Mouse (Mus musculus) intestine, embryonic 16.5 days (tissue): ENCODE results near the gene Chic1. TPM values are rescaled to one million over a fixed set of nuclear protein-coding genes. Genes with fewer than 3 reads are reported as not detected.

Experiments used
- ATAC-seq: fragments of 200-750 bp; cut with Nextera tagmentation; 2 replicates; pipeline ENCODE4 v1.8.0; 2017; ENCODE audit warnings: moderate TSS enrichment, moderate library complexity
- H3K27ac ChIP-seq: fragments of 300-500 bp; sonication (generic); 2 replicates; pipeline ENCODE4 v1.5.1; 2014; ENCODE audit warnings: mild to moderate bottlenecking, low read length
- H3K27me3 ChIP-seq: fragments of 300-500 bp; sonication (generic); replicated peaks from 2 replicates; pipeline ENCODE4 v1.6.1; 2014; ENCODE audit warnings: low read length, control low read depth, mixed read lengths; ENCODE audit not compliant: control insufficient read depth, insufficient read depth
- H3K36me3 ChIP-seq: fragments of 300-500 bp; sonication (generic); 2 replicates; pipeline ENCODE4 v1.6.1; 2014; ENCODE audit warnings: low read length, control low read depth; ENCODE audit not compliant: control insufficient read depth, insufficient read depth
- H3K4me1 ChIP-seq: fragments of 300-500 bp; sonication (generic); 2 replicates; pipeline ENCODE4 v1.6.1; 2014; ENCODE audit warnings: low read length, control low read depth, mixed read lengths; ENCODE audit not compliant: control insufficient read depth, insufficient read depth
- H3K4me2 ChIP-seq: fragments of 300-500 bp; sonication (generic); 2 replicates; pipeline ENCODE4 v1.6.1; 2014; ENCODE audit warnings: low read depth, low read length, control low read depth
- H3K4me3 ChIP-seq: fragments of 300-500 bp; sonication (generic); 2 replicates; pipeline ENCODE4 v1.5.1; 2014; ENCODE audit warnings: mild to moderate bottlenecking, low read length
- H3K9ac ChIP-seq: fragments of 300-500 bp; sonication (generic); 2 replicates; pipeline ENCODE4 v1.6.1; 2014; ENCODE audit warnings: low read depth, low read length
- H3K9me3 ChIP-seq: fragments of 300-500 bp; sonication (generic); 2 replicates; pipeline ENCODE4 v1.6.1; 2016; ENCODE audit warnings: low read length, control low read depth; ENCODE audit not compliant: control insufficient read depth
- WGBS: fragments of 180-500 bp; shearing (Covaris S2); extraction: QIAGEN DNeasy Blood & Tissue Kit; methylation state at CpG from one replicate; pipeline ENCODE4 v1.1.7; 2014; 5-methylcytosine and 5-hydroxymethylcytosine counted together
- polyA plus RNA-seq: library from polyadenylated mRNA; unstranded; fragments of >200 nt; fragmentation: Nextera tagmentation; extraction: Ambion mirVana; gene quantifications from 2 replicates; pipeline ENCODE4 v1.2.1, GENCODE M21; 2015

The Chic1 gene
- polyA plus RNA-seq, 1 experiment from 2014 or later, result 4.7 TPM

DNA sequence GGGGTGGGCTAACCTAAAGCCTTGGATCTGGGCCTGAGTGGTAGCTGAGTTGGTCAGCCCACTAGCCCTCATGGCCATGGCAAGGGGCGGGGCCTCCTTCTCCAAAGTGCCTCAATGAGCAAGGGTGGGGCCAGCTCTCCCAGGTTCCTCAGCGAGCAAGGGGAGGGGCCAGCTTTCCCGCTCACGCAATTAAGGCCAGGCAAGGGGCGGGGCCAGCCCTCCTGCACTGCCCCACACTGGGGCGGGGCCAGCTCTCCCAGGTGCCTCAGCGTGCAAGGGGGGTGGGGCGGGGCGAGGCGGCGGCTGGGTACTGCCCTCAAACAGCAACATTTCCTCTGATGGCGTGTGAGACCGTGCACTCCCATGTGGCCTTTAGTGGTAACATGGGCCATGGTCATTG is 48.7 kb downstream of the Chic1 start:
- H3K4me2 ChIP-seq, result no peak overlapping the region
- H3K9me3 ChIP-seq, result no peaks in the 10 kb centered on the region
- no peaks in the 10 kb centered on the region for H3K4me1 ChIP-seq
- WGBS, result 37% methylated on average over 11 of the region's 13 CpGs
- H3K36me3 ChIP-seq, result no peaks in the 10 kb centered on the region
- H3K27me3 ChIP-seq, result no peaks in the 10 kb centered on the region
- no peak overlapping the region for H3K9ac ChIP-seq
- H3K4me3 ChIP-seq, result no peak overlapping the region
- no peak overlapping the region for H3K27ac ChIP-seq
- ATAC-seq, result no peak

DNA sequence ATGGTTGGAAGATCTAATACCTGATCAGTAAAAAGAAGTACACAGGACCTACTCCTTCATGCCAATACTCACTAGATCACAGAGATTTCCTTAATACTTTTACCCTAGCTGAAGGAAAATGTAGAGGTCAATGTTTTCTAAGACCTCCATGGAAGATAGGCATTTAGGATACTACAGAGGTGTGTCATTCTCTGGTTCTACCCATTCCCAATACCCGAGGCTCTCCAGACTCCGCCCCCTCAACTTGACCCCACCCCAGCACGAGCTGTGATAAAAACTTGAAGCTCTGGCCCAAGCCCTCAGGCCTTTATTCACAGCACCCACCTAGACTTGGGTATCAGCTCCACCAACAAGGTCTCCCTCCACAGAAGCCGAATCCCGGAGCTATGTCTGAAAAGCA is 57.9 kb downstream of the Chic1 start, which contains the start of gene Tsx:
TSS of gene Tsx (plus strand) at position 301 of the 400 bp plus-strand sequence.
- no peak for ATAC-seq
- Histone ChIP-seq H3K4me1 (no peaks in the 10 kb centered on the region), H3K4me2 (no peak within 1 kb of the TSS), H3K9ac (no peak within 1 kb of the TSS), H3K27ac (no peak within 1 kb of the TSS), H3K9me3 (no peaks in the 10 kb centered on the region), H3K27me3 (peaks cover 3% of the 10 kb centered on the region), H3K36me3 (no peaks in the 10 kb centered on the region), H3K4me3 (no peak within 1 kb of the TSS)
- 83% methylated on average over 5 of the region's 5 CpGs for WGBS

DNA sequence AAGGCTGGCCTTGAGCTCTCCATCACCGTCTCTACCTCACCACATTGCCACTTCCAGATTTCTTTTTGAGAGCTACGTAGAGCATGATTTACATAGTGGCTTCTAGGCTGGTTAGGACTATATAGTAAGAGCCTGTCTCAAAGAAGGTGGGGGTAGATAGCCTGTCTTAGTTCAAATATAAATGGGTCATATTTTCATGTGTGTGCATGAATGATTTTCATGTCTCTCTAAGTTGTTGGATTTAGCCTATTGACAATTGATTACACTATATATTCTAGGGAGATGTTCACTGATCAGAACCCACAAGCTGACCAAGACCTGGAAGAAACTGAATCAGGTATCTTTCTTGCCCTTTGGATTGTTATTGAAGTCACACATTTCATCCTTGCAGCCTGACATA is 65.4 kb downstream of the Chic1 start, which contains the start of gene Gm26992:
TSS of gene Gm26992 (plus strand) at position 301 of the 400 bp plus-strand sequence.
- H3K4me3 ChIP-seq, result no peak within 1 kb of the TSS
- H3K9ac ChIP-seq, result no peak within 1 kb of the TSS
- no peaks in the 10 kb centered on the region for H3K36me3 ChIP-seq
- no peak for ATAC-seq
- H3K4me1 ChIP-seq, result no peaks in the 10 kb centered on the region
- no peak within 1 kb of the TSS for H3K4me2 ChIP-seq
- H3K27ac ChIP-seq, result no peak within 1 kb of the TSS
- peaks cover 6% of the 10 kb centered on the region; the same call in 1 of the 2 replicates for H3K27me3 ChIP-seq
- 95% methylated on average over 2 of the region's 2 CpGs for WGBS
- H3K9me3 ChIP-seq, result no peaks in the 10 kb centered on the region

DNA sequence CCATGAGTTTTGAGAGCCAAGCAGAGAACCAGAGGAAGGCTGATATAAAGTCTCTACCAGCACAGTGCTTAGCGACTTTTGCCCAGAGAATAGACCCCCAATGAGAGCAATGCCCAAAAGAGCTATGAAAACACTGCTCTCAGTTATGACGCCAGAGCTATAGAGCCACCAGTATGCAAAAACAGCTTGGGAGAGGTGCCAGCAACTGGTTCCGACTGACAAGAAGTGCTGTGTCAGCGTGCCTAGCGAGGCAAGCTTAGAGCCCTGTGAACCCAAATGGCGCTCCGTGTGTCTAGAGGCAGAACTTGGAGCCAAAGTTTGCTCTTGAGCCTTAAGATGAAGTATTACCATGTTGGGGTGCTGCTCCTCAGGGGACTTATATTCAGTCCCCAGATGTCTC is 71.4 kb downstream of the Chic1 start:
- Histone ChIP-seq H3K4me2 (no peak overlapping the region), H3K27me3 (no peaks in the 10 kb centered on the region; the same call in 1 of the 2 replicates), H3K9me3 (no peaks in the 10 kb centered on the region), H3K27ac (no peak overlapping the region), H3K9ac (no peak overlapping the region), H3K36me3 (no peaks in the 10 kb centered on the region), H3K4me3 (no peak overlapping the region), H3K4me1 (no peaks in the 10 kb centered on the region)
- 75% methylated on average over 7 of the region's 7 CpGs for WGBS
- ATAC-seq, result no peak

DNA sequence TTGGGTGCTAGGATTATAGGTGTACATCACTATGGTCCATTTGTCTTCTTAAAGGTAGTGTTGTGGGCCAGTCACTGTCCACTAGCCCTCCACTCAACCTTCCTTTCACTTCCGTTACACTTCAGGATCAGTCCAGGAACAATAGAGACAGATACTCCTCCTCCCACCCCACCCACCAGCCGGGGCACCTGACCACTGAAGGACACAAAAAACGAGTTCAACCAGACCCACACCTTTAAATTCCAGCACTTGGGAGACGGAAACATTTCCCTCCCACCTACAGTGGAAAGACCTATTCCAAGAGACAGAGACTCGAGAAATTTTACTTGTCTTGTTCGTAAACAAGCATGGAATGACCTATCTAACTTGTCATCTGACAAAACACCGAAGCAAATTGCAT is 76.0 kb downstream of the Chic1 start:
- H3K4me2 ChIP-seq, result no peak overlapping the region
- no peak overlapping the region for H3K27ac ChIP-seq
- H3K36me3 ChIP-seq, result no peaks in the 10 kb centered on the region
- no peaks in the 10 kb centered on the region for H3K4me1 ChIP-seq
- ATAC-seq, result no peak
- peaks cover 7% of the 10 kb centered on the region for H3K27me3 ChIP-seq
- H3K4me3 ChIP-seq, result no peak overlapping the region
- H3K9ac ChIP-seq, result no peak overlapping the region
- no peaks in the 10 kb centered on the region for H3K9me3 ChIP-seq
- 64% methylated on average over 7 of the region's 7 CpGs for WGBS

DNA sequence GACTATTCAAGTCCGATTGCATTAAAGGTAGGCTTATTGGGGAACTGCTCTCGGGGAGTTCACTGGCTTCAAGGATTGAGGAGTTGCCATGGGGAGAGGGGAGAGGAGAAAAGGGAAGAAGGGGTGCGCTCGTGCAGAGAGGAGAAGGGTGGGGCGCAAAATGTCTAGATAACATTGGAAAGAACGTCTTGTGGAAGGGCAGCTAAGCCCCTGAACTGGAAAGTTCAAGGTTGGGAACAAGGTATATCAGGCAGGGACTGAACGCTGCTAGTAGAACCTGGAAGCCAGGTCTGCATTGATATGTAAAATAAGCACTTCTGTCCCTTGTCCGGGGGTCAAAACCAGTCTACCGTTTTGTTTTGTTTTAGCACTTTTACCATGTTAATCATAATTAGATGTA is 81.7 kb downstream of the Chic1 start:
- H3K4me3 ChIP-seq, result no peak overlapping the region
- H3K4me1 ChIP-seq, result no peaks in the 10 kb centered on the region
- H3K27me3 ChIP-seq, result peaks cover 18% of the 10 kb centered on the region
- H3K27ac ChIP-seq, result no peak overlapping the region
- no peaks in the 10 kb centered on the region for H3K9me3 ChIP-seq
- H3K4me2 ChIP-seq, result no peak overlapping the region
- no peak overlapping the region for H3K9ac ChIP-seq
- WGBS, result 22% methylated on average over 9 of the region's 9 CpGs
- no peak for ATAC-seq
- H3K36me3 ChIP-seq, result no peaks in the 10 kb centered on the region

DNA sequence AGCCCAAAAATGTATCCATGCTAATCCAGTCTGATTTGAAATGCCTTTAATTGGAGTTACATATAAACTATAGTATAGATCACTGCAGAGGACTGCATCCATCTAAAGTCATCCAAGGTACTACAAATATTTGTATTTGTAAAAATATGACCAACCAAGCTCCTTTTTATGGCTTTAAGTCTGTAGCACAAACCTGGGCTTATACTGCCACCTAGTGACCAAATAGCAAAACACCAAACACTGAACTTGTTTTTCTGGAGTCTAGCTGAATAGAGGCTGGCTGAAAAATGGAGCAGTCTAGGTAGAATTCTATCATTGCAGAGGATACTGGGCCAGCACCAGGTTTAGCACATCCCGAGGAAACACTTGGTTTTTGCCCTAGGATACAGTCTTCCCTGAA is 84.5 kb downstream of the Chic1 start:
- Histone ChIP-seq H3K27me3 (peaks cover 22% of the 10 kb centered on the region), H3K36me3 (no peaks in the 10 kb centered on the region), H3K9ac (no peak overlapping the region), H3K27ac (no peak overlapping the region), H3K4me3 (no peak overlapping the region), H3K4me1 (no peaks in the 10 kb centered on the region), H3K4me2 (no peak overlapping the region), H3K9me3 (no peaks in the 10 kb centered on the region)
- WGBS, result 0% methylated on average over 1 of the region's 1 CpGs
- ATAC-seq, result no peak

DNA sequence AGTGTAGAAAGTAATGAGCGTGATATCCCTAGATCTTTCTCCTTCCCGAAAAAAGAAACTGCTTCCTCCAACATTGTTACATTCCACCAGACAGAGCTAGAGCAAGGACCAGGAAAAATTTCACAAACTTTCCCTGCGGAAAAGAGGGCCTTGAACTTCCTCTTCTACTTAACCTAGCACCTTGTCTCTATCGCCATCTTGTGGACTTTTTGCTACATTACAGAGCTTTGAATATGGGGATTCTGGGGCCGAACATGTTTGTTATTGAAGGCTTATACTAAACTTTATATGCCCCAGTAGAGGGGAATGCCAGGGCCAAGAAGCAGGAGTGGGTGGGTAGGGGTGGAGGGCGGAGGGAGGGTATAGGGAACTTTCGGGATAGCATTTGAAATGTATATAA is 87.5 kb downstream of the Chic1 start:
- no peak for ATAC-seq
- Histone ChIP-seq H3K27ac (no peak overlapping the region), H3K36me3 (no peaks in the 10 kb centered on the region), H3K4me1 (no peaks in the 10 kb centered on the region), H3K9ac (no peak overlapping the region), H3K4me3 (no peak overlapping the region), H3K4me2 (no peak overlapping the region), H3K9me3 (no peaks in the 10 kb centered on the region), H3K27me3 (peaks cover 20% of the 10 kb centered on the region)
- WGBS, result 34% methylated on average over 7 of the region's 7 CpGs
